Mouse (Mus musculus): ENCODE data around the gene Hoxb5. TPM values are rescaled to one million over a fixed set of nuclear protein-coding genes. Genes with fewer than 3 reads are reported as not detected.

Hoxb5 gene
- polyA plus RNA-seq, 1 experiment: not detected

- no peaks in the 10 kb centered on the region for H3K4me1 ChIP-seq (ENCODE audit: control insufficient read depth, insufficient read depth, low read length)
- H3K27me3 ChIP-seq (ENCODE audit: control insufficient read depth, insufficient read depth, low read length, poor library complexity, severe bottlenecking): peaks cover 60% of the 10 kb centered on the region
- H3K36me3 ChIP-seq (ENCODE audit: control insufficient read depth, insufficient read depth, low read length, poor library complexity, severe bottlenecking): no peaks in the 10 kb centered on the region
- no peak for TF ChIP-seq POLR2A (IDR thresholded peaks at IDR 0.05; ENCODE audit: insufficient read depth, low read length)
- no peak for TF ChIP-seq EP300 (IDR thresholded peaks at IDR 0.05; ENCODE audit: insufficient read depth, low read depth, low read length)
- TF ChIP-seq CTCF (IDR thresholded peaks at IDR 0.05; ENCODE audit: low read depth, low read length): no peak
- H3K9ac ChIP-seq (ENCODE audit: low read depth, poor library complexity, severe bottlenecking): no peak within 1 kb of the TSS
- no peaks in the 10 kb centered on the region for H3K9me3 ChIP-seq (replicated peaks; ENCODE audit: control insufficient read depth, insufficient read depth, low read length, poor library complexity, severe bottlenecking)
- no peak within 1 kb of the TSS for H3K27ac ChIP-seq (ENCODE audit: insufficient read depth, low read length)
- H3K4me3 ChIP-seq (ENCODE audit: low read depth, low read length): no peak within 1 kb of the TSS
These were observed 20.0 kb downstream of the Hoxb5 start, which contains the start of gene Hoxb3 for GRCm38 (mm10) chr11:96323154-96323553. TSS of gene Hoxb3 (plus strand) at chr11:96323326.

GRCm38 (mm10) chr11:96324125-96324524, 21.0 kb downstream of the Hoxb5 start:
- TF ChIP-seq POLR2A (IDR thresholded peaks at IDR 0.05; ENCODE audit: insufficient read depth, low read length): no peak
- Histone ChIP-seq H3K27ac (ENCODE audit: insufficient read depth, low read length) (no peak overlapping the region), H3K27me3 (ENCODE audit: control insufficient read depth, insufficient read depth, low read length, poor library complexity, severe bottlenecking) (peaks cover 61% of the 10 kb centered on the region), H3K4me3 (ENCODE audit: low read depth, low read length) (no peak overlapping the region), H3K36me3 (ENCODE audit: control insufficient read depth, insufficient read depth, low read length, poor library complexity, severe bottlenecking) (no peaks in the 10 kb centered on the region), H3K9ac (ENCODE audit: low read depth, poor library complexity, severe bottlenecking) (no peak overlapping the region), H3K9me3 (replicated peaks; ENCODE audit: control insufficient read depth, insufficient read depth, low read length, poor library complexity, severe bottlenecking) (no peaks in the 10 kb centered on the region), H3K4me1 (ENCODE audit: control insufficient read depth, insufficient read depth, low read length) (no peaks in the 10 kb centered on the region)

GRCm38 (mm10) chr11:96324965-96325364, 21.8 kb downstream of the Hoxb5 start:
- no peak overlapping the region for H3K27ac ChIP-seq (ENCODE audit: insufficient read depth, low read length)
- TF ChIP-seq CTCF (IDR thresholded peaks at IDR 0.05; ENCODE audit: low read depth, low read length) (no peak), EP300 (IDR thresholded peaks at IDR 0.05; ENCODE audit: insufficient read depth, low read depth, low read length) (no peak), POLR2A (IDR thresholded peaks at IDR 0.05; ENCODE audit: insufficient read depth, low read length) (no peak)
- no peaks in the 10 kb centered on the region for H3K36me3 ChIP-seq (ENCODE audit: control insufficient read depth, insufficient read depth, low read length, poor library complexity, severe bottlenecking)
- H3K9ac ChIP-seq (ENCODE audit: low read depth, poor library complexity, severe bottlenecking): no peak overlapping the region
- no peaks in the 10 kb centered on the region for H3K9me3 ChIP-seq (replicated peaks; ENCODE audit: control insufficient read depth, insufficient read depth, low read length, poor library complexity, severe bottlenecking)
- H3K27me3 ChIP-seq (ENCODE audit: control insufficient read depth, insufficient read depth, low read length, poor library complexity, severe bottlenecking): peaks cover 56% of the 10 kb centered on the region
- H3K4me1 ChIP-seq (ENCODE audit: control insufficient read depth, insufficient read depth, low read length): no peaks in the 10 kb centered on the region
- H3K4me3 ChIP-seq (ENCODE audit: low read depth, low read length): no peak overlapping the region

- H3K27me3 ChIP-seq (ENCODE audit: control insufficient read depth, insufficient read depth, low read length, poor library complexity, severe bottlenecking): peaks cover 53% of the 10 kb centered on the region
- H3K27ac ChIP-seq (ENCODE audit: insufficient read depth, low read length): no peak overlapping the region
- H3K4me3 ChIP-seq (ENCODE audit: low read depth, low read length): no peak overlapping the region
- no peaks in the 10 kb centered on the region for H3K9me3 ChIP-seq (replicated peaks; ENCODE audit: control insufficient read depth, insufficient read depth, low read length, poor library complexity, severe bottlenecking)
- no peaks in the 10 kb centered on the region for H3K4me1 ChIP-seq (ENCODE audit: control insufficient read depth, insufficient read depth, low read length)
- H3K9ac ChIP-seq (ENCODE audit: low read depth, poor library complexity, severe bottlenecking): no peak overlapping the region
- no peaks in the 10 kb centered on the region for H3K36me3 ChIP-seq (ENCODE audit: control insufficient read depth, insufficient read depth, low read length, poor library complexity, severe bottlenecking)
- no peak for TF ChIP-seq CTCF (IDR thresholded peaks at IDR 0.05; ENCODE audit: low read depth, low read length)
- TF ChIP-seq POLR2A (IDR thresholded peaks at IDR 0.05; ENCODE audit: insufficient read depth, low read length): no peak
- no peak for TF ChIP-seq EP300 (IDR thresholded peaks at IDR 0.05; ENCODE audit: insufficient read depth, low read depth, low read length)
These were observed 22.6 kb downstream of the Hoxb5 start for GRCm38 (mm10) chr11:96325747-96326212.

- no peak overlapping the region for H3K27ac ChIP-seq (ENCODE audit: insufficient read depth, low read length)
- peaks cover 54% of the 10 kb centered on the region for H3K27me3 ChIP-seq (ENCODE audit: control insufficient read depth, insufficient read depth, low read length, poor library complexity, severe bottlenecking)
- H3K4me1 ChIP-seq (ENCODE audit: control insufficient read depth, insufficient read depth, low read length): peaks cover under 1% of the 10 kb centered on the region
- H3K9ac ChIP-seq (ENCODE audit: low read depth, poor library complexity, severe bottlenecking): no peak overlapping the region
- H3K9me3 ChIP-seq (replicated peaks; ENCODE audit: control insufficient read depth, insufficient read depth, low read length, poor library complexity, severe bottlenecking): no peaks in the 10 kb centered on the region
- TF ChIP-seq CTCF (IDR thresholded peaks at IDR 0.05; ENCODE audit: low read depth, low read length): no peak
- no peak for TF ChIP-seq POLR2A (IDR thresholded peaks at IDR 0.05; ENCODE audit: insufficient read depth, low read length)
- no peak for TF ChIP-seq EP300 (IDR thresholded peaks at IDR 0.05; ENCODE audit: insufficient read depth, low read depth, low read length)
- H3K36me3 ChIP-seq (ENCODE audit: control insufficient read depth, insufficient read depth, low read length, poor library complexity, severe bottlenecking): no peaks in the 10 kb centered on the region
- no peak overlapping the region for H3K4me3 ChIP-seq (ENCODE audit: low read depth, low read length)
These were observed 23.6 kb downstream of the Hoxb5 start for GRCm38 (mm10) chr11:96326705-96327104.

- no peak for TF ChIP-seq POLR2A (IDR thresholded peaks at IDR 0.05; ENCODE audit: insufficient read depth, low read length)
- Histone ChIP-seq H3K27ac (ENCODE audit: insufficient read depth, low read length) (no peak overlapping the region), H3K36me3 (ENCODE audit: control insufficient read depth, insufficient read depth, low read length, poor library complexity, severe bottlenecking) (no peaks in the 10 kb centered on the region), H3K4me3 (ENCODE audit: low read depth, low read length) (no peak overlapping the region), H3K9ac (ENCODE audit: low read depth, poor library complexity, severe bottlenecking) (no peak overlapping the region), H3K4me1 (ENCODE audit: control insufficient read depth, insufficient read depth, low read length) (peaks cover 2% of the 10 kb centered on the region), H3K9me3 (replicated peaks; ENCODE audit: control insufficient read depth, insufficient read depth, low read length, poor library complexity, severe bottlenecking) (no peaks in the 10 kb centered on the region), H3K27me3 (ENCODE audit: control insufficient read depth, insufficient read depth, low read length, poor library complexity, severe bottlenecking) (peaks cover 58% of the 10 kb centered on the region)
These were observed 24.0 kb downstream of the Hoxb5 start for GRCm38 (mm10) chr11:96327122-96327521.
